Mouse (Mus musculus) heart, embryonic 12.5 days (tissue): ENCODE measurements at regions not wholly inside any gene's neighbourhood (a gene's known extent, or its start where the extent isn't known, plus 50 kb on each side); places are given as distances from the start of the nearest gene placed in this dataset.
"Not testable (repeated sequence)": the region's sequence is repeated elsewhere in the genome, so short reads cannot be mapped to it uniquely, and the experiment has no call there.

Experiments used
- ATAC-seq: fragments of 200-750 bp; cut with Nextera tagmentation; 2 replicates; pipeline ENCODE4 v1.8.0; 2017; ENCODE audit warnings: moderate TSS enrichment, moderate library complexity; ENCODE audit not compliant: insufficient number of reproducible peaks, low FRiP score
- H3K27ac ChIP-seq: fragments of 300-500 bp; sonication (generic); 2 replicates; pipeline ENCODE4 v1.5.1; 2016; ENCODE audit warnings: mild to moderate bottlenecking, moderate library complexity; ENCODE audit not compliant: poor library complexity, severe bottlenecking
- H3K27me3 ChIP-seq: fragments of 300-500 bp; sonication (generic); replicated peaks from 2 replicates; pipeline ENCODE4 v1.6.1; 2016; ENCODE audit warnings: mild to moderate bottlenecking, moderate library complexity
- H3K36me3 ChIP-seq: fragments of 300-500 bp; sonication (generic); 2 replicates; pipeline ENCODE4 v1.6.1; 2016; ENCODE audit warnings: mild to moderate bottlenecking, moderate library complexity
- H3K4me1 ChIP-seq: fragments of 300-500 bp; sonication (generic); replicated peaks from 2 replicates; pipeline ENCODE4 v1.6.1; 2016; ENCODE audit warnings: mild to moderate bottlenecking
- H3K4me2 ChIP-seq: fragments of 300-500 bp; sonication (generic); 2 replicates; pipeline ENCODE4 v1.6.1; 2016; ENCODE audit warnings: mild to moderate bottlenecking, moderate library complexity
- H3K4me3 ChIP-seq: fragments of 300-500 bp; sonication (generic); 2 replicates; pipeline ENCODE4 v1.5.1; 2016; ENCODE audit warnings: mild to moderate bottlenecking
- H3K9ac ChIP-seq: fragments of 300-500 bp; sonication (generic); 2 replicates; pipeline ENCODE4 v1.6.1; 2016; ENCODE audit warnings: mild to moderate bottlenecking, moderate library complexity
- H3K9me3 ChIP-seq: fragments of 300-500 bp; sonication (generic); replicated peaks from 2 replicates; pipeline ENCODE4 v1.6.1; 2016; ENCODE audit warnings: mild to moderate bottlenecking, moderate library complexity
- WGBS: fragments of 180-500 bp; shearing (Covaris S2); methylation state at CpG from one replicate; pipeline ENCODE4 v1.1.7; 2016; 5-methylcytosine and 5-hydroxymethylcytosine counted together

DNA sequence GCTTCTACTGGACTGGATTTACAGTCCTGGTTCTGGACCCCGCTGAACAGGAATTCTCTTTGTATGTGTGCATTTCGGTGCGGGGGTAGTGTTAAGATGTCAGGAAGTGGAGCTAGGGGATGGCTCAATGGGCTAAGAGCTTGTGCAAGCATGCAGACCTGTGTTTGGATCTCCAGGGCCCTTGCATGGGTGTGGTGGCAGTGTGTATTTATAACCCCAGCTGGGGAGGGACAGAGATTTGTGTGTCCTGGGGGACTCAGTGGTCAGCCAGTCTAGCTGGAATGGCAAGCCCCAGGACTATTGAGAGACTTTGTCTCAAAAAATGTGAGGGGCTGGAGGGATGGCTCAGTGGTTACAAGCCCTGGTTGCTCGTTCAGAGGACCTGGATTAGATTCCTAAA is 95.1 kb upstream of the Gm9887 start:
- H3K4me1 ChIP-seq: peaks cover 13% of the 10 kb centered on the region

DNA sequence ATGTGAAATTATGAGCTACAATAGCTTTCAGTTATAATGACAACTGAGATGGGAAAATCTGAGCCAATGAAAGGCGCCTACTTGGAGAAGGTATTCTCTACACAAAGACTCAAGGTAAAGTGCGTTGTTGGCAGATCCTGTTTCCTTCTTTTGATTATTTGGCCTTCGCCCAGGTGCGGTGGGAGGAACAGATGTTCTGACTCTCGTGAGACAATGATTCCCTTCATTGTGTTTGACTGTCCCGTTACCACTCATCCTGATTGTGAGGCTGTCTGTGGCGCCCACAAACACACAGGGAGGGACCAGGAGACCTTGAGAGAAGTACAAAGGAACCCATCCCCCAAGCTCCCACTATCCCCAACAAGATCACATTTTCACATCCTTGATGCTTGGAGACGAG is 92.6 kb upstream of the Gm9887 start:
- H3K27ac ChIP-seq: no peak overlapping the region
- H3K27me3 ChIP-seq: no peaks in the 10 kb centered on the region
- no peaks in the 10 kb centered on the region for H3K36me3 ChIP-seq
- H3K9me3 ChIP-seq: no peaks in the 10 kb centered on the region
- H3K4me3 ChIP-seq: no peak overlapping the region
- H3K4me2 ChIP-seq: no peak overlapping the region
- no peak overlapping the region for H3K9ac ChIP-seq
- H3K4me1 ChIP-seq: peaks cover 10% of the 10 kb centered on the region
- 86% methylated on average over 8 of the region's 8 CpGs for WGBS
- no peak for ATAC-seq

More for the DNA sequence above, 95.1 kb upstream of the Gm9887 start:
- Histone ChIP-seq H3K4me3 (no peak overlapping the region), H3K36me3 (no peaks in the 10 kb centered on the region), H3K27me3 (no peaks in the 10 kb centered on the region), H3K4me2 (no peak overlapping the region), H3K9ac (no peak overlapping the region), H3K9me3 (no peaks in the 10 kb centered on the region), H3K27ac (no peak overlapping the region)
- WGBS: 71% methylated on average over 4 of the region's 4 CpGs
- no peak for ATAC-seq

GRCm38 (mm10) chr12:69463327-69463726 is 91.1 kb upstream of the Gm9887 start:
- H3K4me3 ChIP-seq, H3K9ac ChIP-seq, H3K4me2 ChIP-seq, H3K27ac ChIP-seq, H3K9me3 ChIP-seq, H3K27me3 ChIP-seq, H3K36me3 ChIP-seq, ATAC-seq: not testable (repeated sequence)
- H3K4me1 ChIP-seq: peaks cover 14% of the 10 kb centered on the region
- WGBS: 92% methylated on average over 6 of the region's 6 CpGs

- peak overlapping the region; percentile 34 for H3K27ac ChIP-seq
- H3K27me3 ChIP-seq: no peaks in the 10 kb centered on the region
- H3K36me3 ChIP-seq: no peaks in the 10 kb centered on the region
- H3K9ac ChIP-seq: peak overlapping the region; percentile 68
- H3K4me2 ChIP-seq: peak overlapping the region; percentile 70
- H3K9me3 ChIP-seq: no peaks in the 10 kb centered on the region
- H3K4me3 ChIP-seq: peak overlapping the region; percentile 51
- 27% methylated on average over 30 of the region's 30 CpGs for WGBS
- ATAC-seq: peak; percentile 74
- H3K4me1 ChIP-seq: peaks cover 10% of the 10 kb centered on the region
Measured at GRCm38 (mm10) chr12:69461888-69462840, 89.9 kb upstream of the Gm9887 start.

DNA sequence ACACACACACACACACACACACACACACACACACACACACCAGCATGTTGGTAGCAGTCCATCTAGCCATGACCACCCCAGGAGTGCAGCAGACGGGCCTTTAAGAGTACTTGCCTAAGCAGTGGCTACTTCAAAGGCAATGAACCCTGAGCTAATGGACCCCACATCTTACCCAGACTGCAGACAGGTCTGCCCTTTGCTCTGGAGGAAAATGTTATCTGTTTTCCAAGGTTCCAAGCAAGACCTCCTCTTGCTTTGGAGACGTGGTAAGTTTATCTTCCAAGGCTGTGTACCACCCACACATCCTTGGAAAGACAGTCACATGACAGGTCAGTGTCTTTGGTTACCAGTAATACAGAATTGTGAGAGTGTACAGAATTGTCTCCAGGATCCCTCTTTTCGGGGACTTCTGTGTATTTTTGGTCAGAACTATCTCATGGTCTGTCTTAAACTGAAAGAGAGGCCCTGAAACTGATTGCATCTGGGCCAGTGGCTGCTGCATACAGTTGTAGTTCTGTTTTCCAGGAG is 88.4 kb upstream of the Gm9887 start:
- Histone ChIP-seq H3K9me3 (no peaks in the 10 kb centered on the region), H3K4me3 (no peak overlapping the region), H3K4me1 (peaks cover 8% of the 10 kb centered on the region; the same call in 1 of the 2 replicates), H3K27ac (no peak overlapping the region), H3K36me3 (no peaks in the 10 kb centered on the region), H3K27me3 (no peaks in the 10 kb centered on the region), H3K4me2 (no peak overlapping the region), H3K9ac (no peak overlapping the region)
- ATAC-seq: no peak
- WGBS: 52% methylated on average over 3 of the region's 3 CpGs

DNA sequence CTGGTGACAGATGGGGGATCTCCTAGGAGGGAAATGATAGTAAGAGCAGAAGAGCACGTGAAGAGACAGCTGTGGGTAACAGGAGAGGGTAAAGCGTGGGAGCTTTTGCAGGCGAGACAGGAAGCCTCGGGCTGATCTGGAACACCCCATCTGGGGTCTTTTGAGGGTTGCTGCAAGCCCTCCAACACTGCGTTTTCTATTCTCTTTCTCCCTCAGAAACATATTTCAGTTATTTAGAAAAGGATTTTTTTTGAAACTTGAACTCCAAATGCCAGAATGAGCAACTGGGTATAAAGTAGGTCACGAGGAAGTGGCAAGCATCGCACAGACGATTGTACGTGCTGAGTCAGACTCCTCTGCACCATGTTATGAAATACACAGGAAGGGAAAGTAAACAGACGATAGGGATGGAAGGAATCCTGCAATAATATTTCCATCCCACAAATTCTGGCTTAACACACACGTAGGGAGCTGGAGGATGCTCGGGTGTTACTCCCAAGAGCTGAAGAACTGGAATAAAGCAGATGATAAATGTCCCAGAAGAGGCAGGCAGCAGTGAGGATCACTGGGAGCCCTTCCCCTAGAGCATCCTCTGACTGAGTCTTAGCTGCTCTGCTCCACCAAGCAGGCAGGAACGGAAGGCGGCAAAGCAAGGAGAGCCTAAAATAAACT is 86.0 kb upstream of the Gm9887 start:
- Histone ChIP-seq H3K9ac (no peak overlapping the region), H3K4me2 (no peak overlapping the region), H3K4me3 (no peak overlapping the region), H3K36me3 (no peaks in the 10 kb centered on the region), H3K27ac (no peak overlapping the region), H3K4me1 (peaks cover 8% of the 10 kb centered on the region; the same call in 1 of the 2 replicates), H3K27me3 (no peaks in the 10 kb centered on the region), H3K9me3 (no peaks in the 10 kb centered on the region; the same call in 1 of the 2 replicates)
- no peak for ATAC-seq
- 65% methylated on average over 14 of the region's 14 CpGs for WGBS

DNA sequence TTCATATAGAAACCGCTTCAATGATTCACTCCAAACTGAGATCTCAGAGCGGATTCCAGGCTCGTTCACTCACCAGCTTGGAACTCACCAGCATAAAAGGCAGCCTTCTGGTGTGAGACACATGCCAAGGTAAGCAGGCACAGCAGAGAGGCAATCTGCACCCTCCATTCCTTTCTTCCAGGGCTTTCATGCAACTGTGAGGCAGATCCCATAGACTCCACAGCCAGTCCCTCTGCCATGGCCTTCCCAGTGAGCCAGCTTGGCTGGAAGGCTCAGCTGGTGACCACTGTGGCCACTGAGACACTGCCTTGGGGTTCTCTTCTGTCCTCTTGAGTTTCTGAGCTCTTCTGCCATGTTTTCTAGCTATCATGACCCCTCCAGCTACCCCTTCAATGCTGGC is 84.5 kb upstream of the Gm9887 start:
- Histone ChIP-seq H3K27me3 (no peaks in the 10 kb centered on the region), H3K4me2 (no peak overlapping the region), H3K4me1 (0 out of 2 replicates have a peak, but pooled peaks cover 4% of the 10 kb centered on the region), H3K27ac (no peak overlapping the region), H3K9me3 (no peaks in the 10 kb centered on the region; the same call in 1 of the 2 replicates), H3K9ac (no peak overlapping the region), H3K4me3 (no peak overlapping the region), H3K36me3 (no peaks in the 10 kb centered on the region)
- no peak for ATAC-seq
- 80% methylated on average over 3 of the region's 3 CpGs for WGBS

DNA sequence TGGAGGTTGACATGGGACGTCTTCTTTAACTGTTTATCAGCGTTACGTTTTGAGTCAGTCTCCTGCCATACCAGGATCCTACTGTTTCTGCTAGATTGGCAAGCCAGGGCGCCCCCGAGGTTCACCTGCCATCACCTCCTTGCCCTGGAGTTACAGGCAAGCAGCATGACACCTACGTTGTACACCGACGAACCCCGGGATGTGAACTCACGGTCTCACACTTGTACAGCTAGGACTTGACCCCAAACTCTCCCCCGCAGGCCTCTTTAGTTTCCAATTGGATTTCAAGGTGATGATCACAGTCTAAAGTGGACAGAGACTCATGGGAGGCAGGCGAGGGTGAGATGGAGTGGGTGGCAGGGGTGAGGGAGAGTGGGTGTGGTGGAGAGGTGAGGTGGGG is 83.9 kb upstream of the Gm9887 start:
- Histone ChIP-seq H3K36me3 (no peaks in the 10 kb centered on the region), H3K4me3 (no peak overlapping the region), H3K27ac (no peak overlapping the region), H3K27me3 (no peaks in the 10 kb centered on the region), H3K4me1 (0 out of 2 replicates have a peak, but pooled peaks cover 4% of the 10 kb centered on the region), H3K9ac (no peak overlapping the region), H3K9me3 (no peaks in the 10 kb centered on the region; the same call in 1 of the 2 replicates), H3K4me2 (no peak overlapping the region)
- no peak for ATAC-seq
- 75% methylated on average over 12 of the region's 12 CpGs for WGBS

DNA sequence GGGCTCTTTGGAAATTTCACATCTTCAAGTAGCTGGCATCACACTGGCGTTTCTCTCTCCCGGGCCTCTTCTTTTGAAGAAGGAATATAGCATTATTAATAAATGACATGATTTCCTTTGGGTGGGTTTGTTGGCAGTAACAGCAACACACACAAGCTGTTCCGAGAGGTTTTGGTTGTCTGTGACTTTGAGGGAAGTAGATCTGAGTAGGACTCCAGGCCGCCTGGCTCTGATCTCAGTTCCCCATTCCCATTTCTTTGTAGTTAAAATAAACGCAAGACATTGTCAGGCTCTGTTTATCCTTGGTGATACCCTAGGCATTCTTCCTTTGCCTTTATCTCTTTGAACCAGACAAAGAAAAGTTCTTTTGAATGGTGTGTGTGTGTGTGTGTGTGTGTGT is 83.3 kb upstream of the Gm9887 start:
- no peaks in the 10 kb centered on the region; the same call in 1 of the 2 replicates for H3K9me3 ChIP-seq
- no peak; the same call in 1 of the 2 replicates for ATAC-seq
- H3K9ac ChIP-seq: no peak overlapping the region
- H3K36me3 ChIP-seq: no peaks in the 10 kb centered on the region
- H3K4me3 ChIP-seq: no peak overlapping the region
- H3K27ac ChIP-seq: no peak overlapping the region
- H3K27me3 ChIP-seq: no peaks in the 10 kb centered on the region
- 55% methylated on average over 5 of the region's 5 CpGs for WGBS
- H3K4me2 ChIP-seq: no peak overlapping the region
- H3K4me1 ChIP-seq: 0 out of 2 replicates have a peak, but pooled peaks cover 4% of the 10 kb centered on the region

- H3K27ac ChIP-seq: no peak overlapping the region
- 77% methylated on average over 6 of the region's 6 CpGs for WGBS
- H3K9ac ChIP-seq: no peak overlapping the region
- H3K4me2 ChIP-seq: no peak overlapping the region
- H3K4me3 ChIP-seq: no peak overlapping the region
- no peak for ATAC-seq
- no peaks in the 10 kb centered on the region; the same call in 1 of the 2 replicates for H3K9me3 ChIP-seq
- 0 out of 2 replicates have a peak, but pooled peaks cover 2% of the 10 kb centered on the region for H3K4me1 ChIP-seq
- no peaks in the 10 kb centered on the region for H3K27me3 ChIP-seq
- no peaks in the 10 kb centered on the region for H3K36me3 ChIP-seq
Measured at GRCm38 (mm10) chr12:69453544-69453943, 81.3 kb upstream of the Gm9887 start.

DNA sequence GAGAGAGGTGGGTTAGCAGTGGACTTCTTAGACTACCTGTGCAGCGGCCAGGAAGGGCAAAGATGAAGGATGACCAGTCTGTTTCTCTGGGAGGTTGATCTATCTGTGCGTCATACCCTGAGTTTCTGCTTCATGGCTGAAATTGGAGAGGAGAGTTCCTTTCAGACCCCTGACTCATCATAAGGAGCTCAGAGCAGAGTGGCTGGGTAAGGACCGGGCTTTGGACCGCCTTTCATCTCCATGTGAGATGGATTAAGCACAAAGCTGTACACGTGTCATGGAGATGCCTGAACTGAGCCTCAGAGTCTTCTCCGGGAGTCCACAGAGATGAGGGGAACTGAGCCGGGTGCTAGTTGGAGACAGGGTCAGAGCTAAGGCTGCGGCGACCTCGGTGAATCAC is 80.7 kb upstream of the Gm9887 start:
- 82% methylated on average over 10 of the region's 10 CpGs for WGBS

More for the DNA sequence above, 80.7 kb upstream of the Gm9887 start:
- Histone ChIP-seq H3K36me3 (no peaks in the 10 kb centered on the region), H3K4me3 (no peak overlapping the region), H3K9ac (no peak overlapping the region), H3K4me1 (0 out of 2 replicates have a peak, but pooled peaks cover 5% of the 10 kb centered on the region), H3K4me2 (no peak overlapping the region), H3K27me3 (no peaks in the 10 kb centered on the region), H3K27ac (no peak overlapping the region), H3K9me3 (no peaks in the 10 kb centered on the region; the same call in 1 of the 2 replicates)
- no peak for ATAC-seq
